Mouse (Mus musculus) hindbrain, embryonic 14.5 days (tissue): Measurements from ENCODE around the gene Gm20696. TPM values are rescaled to one million over a fixed set of nuclear protein-coding genes. Genes with fewer than 3 reads are reported as not detected.
A peak's percentile ranks its signal among the peaks of the same experiment; 100 is the strongest.

Source experiments
- ATAC-seq: fragments of 200-750 bp; cut with Nextera tagmentation; 2 replicates; pipeline ENCODE4 v1.8.0; 2017; ENCODE audit warnings: moderate number of reproducible peaks, mild to moderate bottlenecking, moderate TSS enrichment, moderate library complexity; ENCODE audit not compliant: low FRiP score
- DNase-seq: peaks from one replicate; pipeline ENCODE4 v3.0.0-alpha.2; 2015; ENCODE audit warnings: low spot score
- H3K27ac ChIP-seq: fragments of 300-500 bp; sonication (generic); 2 replicates; pipeline ENCODE4 v1.5.1; 2014; ENCODE audit warnings: mild to moderate bottlenecking, moderate library complexity
- H3K27me3 ChIP-seq: fragments of 300-500 bp; sonication (generic); 2 replicates; pipeline ENCODE4 v1.6.1; 2014; ENCODE audit warnings: mild to moderate bottlenecking, low read length, mixed read lengths; ENCODE audit not compliant: control insufficient read depth, insufficient read depth
- H3K36me3 ChIP-seq: fragments of 300-500 bp; sonication (generic); replicated peaks from 2 replicates; pipeline ENCODE4 v1.6.1; 2014; ENCODE audit not compliant: control insufficient read depth, insufficient read depth
- H3K4me1 ChIP-seq: fragments of 300-500 bp; sonication (generic); replicated peaks from 2 replicates; pipeline ENCODE4 v1.6.1; 2014; ENCODE audit warnings: antibody characterized with exemption, low read length, mixed read lengths; ENCODE audit not compliant: control insufficient read depth, insufficient read depth
- H3K4me2 ChIP-seq: fragments of 300-500 bp; sonication (generic); replicated peaks from 2 replicates; pipeline ENCODE4 v1.6.1; 2014; ENCODE audit warnings: mild to moderate bottlenecking, moderate library complexity
- H3K4me3 ChIP-seq: fragments of 300-500 bp; sonication (generic); replicated peaks from 2 replicates; pipeline ENCODE4 v1.5.1; 2014; ENCODE audit warnings: mild to moderate bottlenecking, low read length
- H3K9ac ChIP-seq: fragments of 300-500 bp; sonication (generic); 2 replicates; pipeline ENCODE4 v1.6.1; 2014
- H3K9me3 ChIP-seq: fragments of 300-500 bp; sonication (generic); 2 replicates; pipeline ENCODE4 v1.6.1; 2016; ENCODE audit warnings: low read length; ENCODE audit not compliant: control insufficient read depth
- WGBS: fragments of 180-500 bp; shearing (Covaris S2); extraction: QIAGEN DNeasy Blood & Tissue Kit; methylation state at CpG from one replicate; pipeline ENCODE4 v1.1.7; 2014; 5-methylcytosine and 5-hydroxymethylcytosine counted together
- polyA plus RNA-seq: library from polyadenylated mRNA; unstranded; fragments of >200 nt; fragmentation: Nextera tagmentation; extraction: Ambion mirVana; gene quantifications from 2 replicates; pipeline ENCODE4 v1.2.1, GENCODE M21; 2014

Gene Gm20696
- polyA plus RNA-seq, 1 experiment from 2014 or later = 2.6 TPM

GRCm38 (mm10) chr6:99441100-99441499, 225.5 kb downstream of the Gm20696 start:
- H3K4me2 ChIP-seq = no peak overlapping the region
- H3K9ac ChIP-seq = no peak overlapping the region
- no peaks in the 10 kb centered on the region for H3K9me3 ChIP-seq
- H3K27me3 ChIP-seq = no peaks in the 10 kb centered on the region
- no peak overlapping the region for H3K27ac ChIP-seq
- H3K4me3 ChIP-seq = no peak overlapping the region
- no peaks in the 10 kb centered on the region for H3K36me3 ChIP-seq
- WGBS = 55% methylated on average over 7 of the region's 7 CpGs
- H3K4me1 ChIP-seq = peaks cover 21% of the 10 kb centered on the region
- ATAC-seq (no peak), DNase-seq (no peak)

- DNase-seq = no peak
- Histone ChIP-seq H3K36me3 (no peaks in the 10 kb centered on the region), H3K9me3 (no peaks in the 10 kb centered on the region), H3K9ac (no peak overlapping the region), H3K27me3 (no peaks in the 10 kb centered on the region), H3K4me1 (peaks cover 21% of the 10 kb centered on the region), H3K4me2 (no peak overlapping the region), H3K27ac (no peak overlapping the region), H3K4me3 (no peak overlapping the region)
- 84% methylated on average over 2 of the region's 2 CpGs for WGBS
- ATAC-seq = no peak
These were observed 226.0 kb downstream of the Gm20696 start for GRCm38 (mm10) chr6:99440606-99441005.

- DNase-seq = no peak
- H3K4me3 ChIP-seq = no peak overlapping the region
- peak overlapping the region; percentile 65 for H3K27ac ChIP-seq
- H3K27me3 ChIP-seq = no peaks in the 10 kb centered on the region
- no peaks in the 10 kb centered on the region for H3K9me3 ChIP-seq
- no peaks in the 10 kb centered on the region for H3K36me3 ChIP-seq
- peak overlapping the region; percentile 38 for H3K9ac ChIP-seq
- ATAC-seq = peak; percentile 70; the same call in 1 of the 2 replicates
- peak overlapping the region; percentile 31 for H3K4me2 ChIP-seq
- peaks cover 21% of the 10 kb centered on the region for H3K4me1 ChIP-seq
- WGBS = 4% methylated on average over 9 of the region's 9 CpGs
These were observed 226.7 kb downstream of the Gm20696 start for GRCm38 (mm10) chr6:99439878-99440361.

- Histone ChIP-seq H3K9ac (peak overlapping the region; percentile 38), H3K27ac (peak overlapping the region; percentile 65), H3K9me3 (no peaks in the 10 kb centered on the region), H3K27me3 (no peaks in the 10 kb centered on the region), H3K4me3 (no peak overlapping the region), H3K36me3 (0 out of 2 replicates have a peak, but pooled peaks cover 2% of the 10 kb centered on the region), H3K4me2 (peak overlapping the region; percentile 31), H3K4me1 (peaks cover 21% of the 10 kb centered on the region)
- WGBS = 7% methylated on average over 9 of the region's 9 CpGs
- ATAC-seq = no peak
- DNase-seq = no peak
These were observed 227.3 kb downstream of the Gm20696 start for GRCm38 (mm10) chr6:99439214-99439877.

GRCm38 (mm10) chr6:99436371-99436770, 230.2 kb downstream of the Gm20696 start:
- H3K4me3 ChIP-seq = no peak overlapping the region
- no peak for ATAC-seq
- no peak overlapping the region for H3K4me2 ChIP-seq
- no peak overlapping the region for H3K27ac ChIP-seq
- WGBS = 93% methylated on average over 6 of the region's 6 CpGs
- no peak overlapping the region for H3K9ac ChIP-seq
- H3K36me3 ChIP-seq = 0 out of 2 replicates have a peak, but pooled peaks cover 4% of the 10 kb centered on the region
- H3K9me3 ChIP-seq = no peaks in the 10 kb centered on the region
- H3K27me3 ChIP-seq = no peaks in the 10 kb centered on the region
- DNase-seq = no peak
- peaks cover 21% of the 10 kb centered on the region for H3K4me1 ChIP-seq

- H3K9ac ChIP-seq = no peak overlapping the region
- H3K9me3 ChIP-seq = no peaks in the 10 kb centered on the region
- no peak for ATAC-seq
- no peak for DNase-seq
- 95% methylated on average over 10 of the region's 10 CpGs for WGBS
- no peak overlapping the region for H3K27ac ChIP-seq
- H3K4me1 ChIP-seq = peaks cover 18% of the 10 kb centered on the region
- H3K27me3 ChIP-seq = no peaks in the 10 kb centered on the region
- no peak overlapping the region for H3K4me2 ChIP-seq
- no peak overlapping the region for H3K4me3 ChIP-seq
- 0 out of 2 replicates have a peak, but pooled peaks cover 4% of the 10 kb centered on the region for H3K36me3 ChIP-seq
These were observed 231.5 kb downstream of the Gm20696 start for GRCm38 (mm10) chr6:99435140-99435539.

GRCm38 (mm10) chr6:99433006-99433405, 233.6 kb downstream of the Gm20696 start:
- Histone ChIP-seq H3K9me3 (no peaks in the 10 kb centered on the region), H3K9ac (no peak overlapping the region), H3K36me3 (0 out of 2 replicates have a peak, but pooled peaks cover 4% of the 10 kb centered on the region), H3K27me3 (no peaks in the 10 kb centered on the region), H3K4me1 (0 out of 2 replicates have a peak, but pooled peaks cover 9% of the 10 kb centered on the region), H3K4me3 (no peak overlapping the region), H3K4me2 (no peak overlapping the region), H3K27ac (no peak overlapping the region)
- 93% methylated on average over 9 of the region's 9 CpGs for WGBS
- no peak for ATAC-seq
- DNase-seq = no peak

GRCm38 (mm10) chr6:99431941-99432340, 234.7 kb downstream of the Gm20696 start:
- H3K36me3 ChIP-seq = 0 out of 2 replicates have a peak, but pooled peaks cover 4% of the 10 kb centered on the region
- no peak overlapping the region for H3K27ac ChIP-seq
- no peaks in the 10 kb centered on the region for H3K9me3 ChIP-seq
- 83% methylated on average over 4 of the region's 4 CpGs for WGBS
- H3K4me3 ChIP-seq = no peak overlapping the region
- DNase-seq = no peak
- 0 out of 2 replicates have a peak, but pooled peaks cover 9% of the 10 kb centered on the region for H3K4me1 ChIP-seq
- ATAC-seq = no peak
- H3K9ac ChIP-seq = no peak overlapping the region
- no peak overlapping the region for H3K4me2 ChIP-seq
- H3K27me3 ChIP-seq = no peaks in the 10 kb centered on the region

GRCm38 (mm10) chr6:99430560-99430959, 236.0 kb downstream of the Gm20696 start:
- no peak for DNase-seq

More at GRCm38 (mm10) chr6:99430560-99430959, 236.0 kb downstream of the Gm20696 start:
- WGBS = 42% methylated on average over 14 of the region's 14 CpGs
- no peak for ATAC-seq
- no peak overlapping the region for H3K27ac ChIP-seq
- H3K27me3 ChIP-seq = no peaks in the 10 kb centered on the region
- H3K9me3 ChIP-seq = no peaks in the 10 kb centered on the region
- H3K4me2 ChIP-seq = peak overlapping the region; percentile 41
- 0 out of 2 replicates have a peak, but pooled peaks cover 4% of the 10 kb centered on the region for H3K36me3 ChIP-seq
- H3K9ac ChIP-seq = no peak overlapping the region
- no peak overlapping the region for H3K4me3 ChIP-seq
- H3K4me1 ChIP-seq = 0 out of 2 replicates have a peak, but pooled peaks cover 9% of the 10 kb centered on the region
